Mouse (Mus musculus) midbrain, embryonic 14.5 days (tissue): ENCODE results near the gene Rab37. TPM values are rescaled to one million over a fixed set of nuclear protein-coding genes. Genes with fewer than 3 reads are reported as not detected.
A peak's percentile ranks its signal among the peaks of the same experiment; 100 is the strongest.

Source experiments
- ATAC-seq: fragments of 200-750 bp; cut with Nextera tagmentation; 2 replicates; pipeline ENCODE4 v1.8.0; 2017; ENCODE audit warnings: moderate number of reproducible peaks, moderate library complexity; ENCODE audit not compliant: low FRiP score, low TSS enrichment
- DNase-seq: peaks from one replicate; pipeline ENCODE4 v3.0.0-alpha.2; 2015
- H3K27ac ChIP-seq: fragments of 300-500 bp; sonication (generic); replicated peaks from 2 replicates; pipeline ENCODE4 v1.5.1; 2014; ENCODE audit warnings: mild to moderate bottlenecking, low read depth, low read length, moderate library complexity
- H3K27me3 ChIP-seq: fragments of 300-500 bp; sonication (generic); 2 replicates; pipeline ENCODE4 v1.6.1; 2014; ENCODE audit warnings: low read length, control low read depth, mixed read lengths; ENCODE audit not compliant: control insufficient read depth, insufficient read depth
- H3K36me3 ChIP-seq: fragments of 300-500 bp; sonication (generic); 2 replicates; pipeline ENCODE4 v1.6.1; 2014; ENCODE audit warnings: low read length, control low read depth; ENCODE audit not compliant: control insufficient read depth, insufficient read depth
- H3K4me1 ChIP-seq: fragments of 300-500 bp; sonication (generic); 2 replicates; pipeline ENCODE4 v1.6.1; 2014; ENCODE audit warnings: mild to moderate bottlenecking, antibody characterized with exemption, low read length, control low read depth; ENCODE audit not compliant: control insufficient read depth, insufficient read depth
- H3K4me2 ChIP-seq: fragments of 300-500 bp; sonication (generic); 2 replicates; pipeline ENCODE4 v1.6.1; 2014; ENCODE audit warnings: mild to moderate bottlenecking, low read length, moderate library complexity
- H3K4me3 ChIP-seq: fragments of 300-500 bp; sonication (generic); replicated peaks from 2 replicates; pipeline ENCODE4 v1.5.1; 2014; ENCODE audit warnings: low read depth, low read length
- H3K9ac ChIP-seq: fragments of 300-500 bp; sonication (generic); replicated peaks from 2 replicates; pipeline ENCODE4 v1.6.1; 2014; ENCODE audit warnings: mild to moderate bottlenecking, low read length, moderate library complexity
- H3K9me3 ChIP-seq: fragments of 300-500 bp; sonication (generic); 2 replicates; pipeline ENCODE4 v1.6.1; 2016; ENCODE audit warnings: low read length, control low read depth, mixed read lengths; ENCODE audit not compliant: control insufficient read depth
- WGBS: fragments of 180-500 bp; shearing (Covaris S2); extraction: QIAGEN DNeasy Blood & Tissue Kit; methylation state at CpG from one replicate; pipeline ENCODE4 v1.1.7; 2014; 5-methylcytosine and 5-hydroxymethylcytosine counted together
- polyA plus RNA-seq: library from polyadenylated mRNA; unstranded; fragments of >200 nt; fragmentation: Nextera tagmentation; extraction: Ambion mirVana; gene quantifications from 2 replicates; pipeline ENCODE4 v1.2.1, GENCODE M21; 2014

The Rab37 gene
- polyA plus RNA-seq, 1 experiment from 2014 or later = 0.83 TPM

DNA sequence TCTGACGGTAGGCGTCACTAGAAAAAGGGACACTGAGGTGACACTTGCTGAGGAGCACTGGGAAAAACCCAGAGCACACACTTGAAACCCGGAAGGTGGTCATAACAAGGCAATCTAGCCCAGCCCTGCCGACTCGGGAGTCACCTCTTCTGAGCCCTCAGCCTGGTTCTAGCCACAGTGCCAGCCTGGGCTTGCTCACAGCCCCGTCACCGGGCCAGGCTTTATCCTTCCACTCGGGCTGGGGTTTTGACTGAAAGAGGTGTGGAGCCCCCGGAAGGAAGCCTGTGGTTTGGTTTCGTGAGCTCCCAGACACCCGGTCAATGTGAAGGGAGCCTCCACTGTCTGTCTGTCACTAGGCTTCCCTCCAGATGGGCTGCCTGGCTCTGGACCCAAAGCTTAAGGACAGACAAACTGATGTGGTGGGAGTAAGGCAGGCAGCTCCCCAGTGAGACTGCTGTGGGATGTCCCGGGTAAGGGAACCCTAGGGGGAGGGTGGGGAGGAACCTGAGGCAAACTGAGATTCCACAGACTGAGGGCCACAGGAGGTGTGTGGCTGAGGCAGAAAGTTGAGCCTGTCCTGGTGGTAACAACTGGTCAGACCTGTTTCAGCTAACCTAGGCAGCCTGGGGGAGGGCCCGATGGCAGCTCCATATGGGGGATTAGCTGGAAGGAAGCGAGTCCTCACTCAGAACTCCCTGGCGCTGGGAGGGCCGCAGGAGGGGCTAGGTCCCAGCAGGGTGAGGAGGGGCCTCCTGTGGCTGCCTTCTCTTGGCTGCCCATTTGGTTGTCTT, 82.5 kb downstream of the Rab37 start:
- H3K36me3 ChIP-seq = no peaks in the 10 kb centered on the region
- no peak overlapping the region for H3K4me2 ChIP-seq
- peaks cover 36% of the 10 kb centered on the region for H3K4me1 ChIP-seq
- DNase-seq (no peak), ATAC-seq (no peak)
- no peaks in the 10 kb centered on the region for H3K27me3 ChIP-seq
- H3K9me3 ChIP-seq = no peaks in the 10 kb centered on the region
- no peak overlapping the region; the same call in 1 of the 2 replicates for H3K9ac ChIP-seq
- 12% methylated on average over 16 of the region's 16 CpGs for WGBS
- no peak overlapping the region for H3K4me3 ChIP-seq
- H3K27ac ChIP-seq = no peak overlapping the region

DNA sequence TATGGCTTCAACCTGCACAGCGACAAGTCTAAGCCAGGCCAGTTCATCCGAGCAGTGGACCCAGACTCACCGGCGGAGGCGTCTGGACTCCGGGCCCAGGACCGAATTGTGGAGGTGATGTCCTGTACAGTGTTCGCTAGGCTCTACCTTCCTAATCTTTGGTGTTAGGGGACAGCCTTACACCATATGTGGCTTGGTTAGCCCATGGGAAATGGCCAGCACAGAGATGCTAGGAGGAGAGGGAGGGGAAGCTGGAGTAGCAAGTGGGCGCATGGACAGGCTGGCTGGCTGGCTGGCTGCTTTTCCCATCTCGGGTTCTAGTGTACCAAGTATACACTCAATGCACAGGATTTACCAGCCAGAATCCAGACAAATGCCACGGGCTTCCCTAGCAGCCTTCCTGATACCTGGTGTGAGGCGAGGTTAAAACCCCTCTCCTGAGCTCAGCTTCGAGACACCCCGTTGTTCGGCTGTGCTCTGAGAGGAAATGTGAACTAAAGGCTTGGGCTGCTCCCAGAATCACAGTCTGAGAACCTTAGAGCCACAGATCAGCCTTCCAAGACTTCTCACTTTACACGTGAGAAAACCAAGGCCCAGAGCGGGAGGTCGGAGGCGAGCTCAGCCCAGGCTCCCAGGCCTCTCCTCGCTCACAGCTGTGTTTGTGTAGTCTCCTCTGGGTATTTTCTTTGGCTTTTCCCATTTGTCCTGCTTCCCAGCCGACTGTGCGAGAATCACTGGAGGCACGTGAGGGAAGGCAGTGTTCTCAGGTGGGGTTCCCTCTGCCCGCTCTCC, 85.4 kb downstream of the Rab37 start:
- DNase-seq (no peak), ATAC-seq (no peak)
- H3K27ac ChIP-seq = 0 out of 2 replicates have a peak overlapping the region, but pooled peaks have one; percentile 3
- no peaks in the 10 kb centered on the region for H3K9me3 ChIP-seq
- no peak overlapping the region for H3K9ac ChIP-seq
- no peak overlapping the region for H3K4me3 ChIP-seq
- H3K4me1 ChIP-seq = peaks cover 36% of the 10 kb centered on the region
- 62% methylated on average over 24 of the region's 24 CpGs for WGBS
- H3K27me3 ChIP-seq = no peaks in the 10 kb centered on the region
- no peaks in the 10 kb centered on the region for H3K36me3 ChIP-seq
- no peak overlapping the region for H3K4me2 ChIP-seq

DNA sequence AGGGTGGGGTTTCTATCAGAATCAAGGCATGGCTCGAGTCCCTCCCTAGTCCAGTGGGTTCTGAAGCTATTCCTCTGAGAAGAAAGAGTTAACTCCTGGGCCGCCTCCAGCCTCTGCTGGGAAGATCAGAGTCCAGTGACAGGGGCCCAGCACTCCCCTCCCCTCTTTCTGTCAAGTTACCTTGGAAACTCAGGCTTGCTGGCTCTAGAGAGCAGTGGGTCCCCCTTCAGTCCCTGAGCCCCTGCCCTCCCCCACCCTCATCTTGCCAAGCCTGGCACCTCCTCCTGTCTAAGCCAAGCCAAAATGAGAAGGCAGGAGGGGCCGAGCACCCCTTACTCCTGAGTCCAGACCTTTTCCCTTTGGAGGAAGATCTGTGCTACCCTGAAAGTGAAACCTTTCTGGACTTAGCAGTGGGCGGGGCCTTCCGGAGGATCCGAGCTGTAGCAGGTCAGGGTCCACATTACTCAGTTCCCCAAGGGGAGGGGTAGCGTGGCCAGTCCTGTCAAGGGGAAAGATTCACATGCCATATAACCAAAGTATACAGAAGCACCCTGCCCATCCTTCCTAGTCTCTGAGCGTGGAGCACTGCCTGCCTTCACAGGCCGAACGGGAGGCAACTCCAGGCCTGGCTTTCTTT, 86.4 kb downstream of the Rab37 start:
- ATAC-seq = peak; percentile 49; the same call in 1 of the 2 replicates
- Histone ChIP-seq H3K4me3 (no peak overlapping the region), H3K9ac (no peak overlapping the region), H3K9me3 (no peaks in the 10 kb centered on the region), H3K4me2 (peak overlapping the region; percentile 25; the same call in 1 of the 2 replicates), H3K27me3 (no peaks in the 10 kb centered on the region), H3K36me3 (no peaks in the 10 kb centered on the region), H3K4me1 (peaks cover 30% of the 10 kb centered on the region), H3K27ac (0 out of 2 replicates have a peak overlapping the region, but pooled peaks have one; percentile 37)
- DNase-seq = peak; percentile 76
- 21% methylated on average over 10 of the region's 10 CpGs for WGBS

DNA sequence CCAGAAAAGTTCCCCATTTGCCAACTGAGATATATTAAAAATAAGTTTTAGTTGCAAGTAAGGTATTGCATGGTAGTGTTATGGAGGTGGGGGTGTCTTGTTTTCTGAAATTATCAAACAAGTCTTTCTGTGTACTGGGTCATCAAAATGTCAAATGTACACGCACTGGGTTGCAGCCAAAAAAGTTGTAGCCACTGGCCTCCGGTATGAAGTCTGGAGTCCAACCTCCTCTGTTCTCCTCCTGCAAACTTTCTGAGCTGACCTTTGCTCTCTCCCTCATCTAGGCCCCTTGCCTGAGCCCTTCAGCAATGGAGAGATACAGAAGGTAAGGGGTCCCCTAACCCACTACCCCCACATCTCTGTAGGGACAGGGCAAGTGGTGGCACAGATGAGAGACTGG, 87.5 kb downstream of the Rab37 start:
- Histone ChIP-seq H3K4me2 (no peak overlapping the region), H3K27me3 (no peaks in the 10 kb centered on the region), H3K9me3 (no peaks in the 10 kb centered on the region), H3K27ac (no peak overlapping the region), H3K4me3 (no peak overlapping the region), H3K9ac (no peak overlapping the region), H3K4me1 (peaks cover 21% of the 10 kb centered on the region; the same call in 1 of the 2 replicates), H3K36me3 (no peaks in the 10 kb centered on the region)
- WGBS = 96% methylated on average over 2 of the region's 2 CpGs
- no peak for DNase-seq
- no peak for ATAC-seq

DNA sequence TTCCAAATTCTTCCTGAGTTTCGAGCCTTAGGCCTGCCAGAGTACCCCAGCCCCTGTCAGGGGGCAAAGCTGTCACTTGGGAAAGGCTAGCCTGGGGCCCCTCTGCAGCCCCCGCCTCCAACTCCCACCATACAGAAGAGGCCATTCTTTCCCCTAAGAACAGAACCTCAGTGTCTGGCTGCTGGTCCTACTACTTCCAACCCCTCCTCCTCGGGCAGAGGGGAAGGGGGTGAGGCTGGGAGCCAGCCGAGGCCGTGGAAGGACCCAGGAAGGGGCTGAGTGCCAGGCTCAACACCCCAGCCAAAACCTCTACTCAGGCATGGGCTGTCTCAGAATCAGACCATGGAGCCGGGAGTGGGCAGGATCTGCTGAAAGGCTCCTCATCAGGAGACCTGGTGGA, 88.0 kb downstream of the Rab37 start:
- H3K9me3 ChIP-seq = no peaks in the 10 kb centered on the region
- no peaks in the 10 kb centered on the region for H3K27me3 ChIP-seq
- ATAC-seq = no peak
- H3K4me1 ChIP-seq = peaks cover 19% of the 10 kb centered on the region; the same call in 1 of the 2 replicates
- no peak overlapping the region for H3K27ac ChIP-seq
- no peak for DNase-seq
- no peaks in the 10 kb centered on the region for H3K36me3 ChIP-seq
- no peak overlapping the region for H3K9ac ChIP-seq
- H3K4me3 ChIP-seq = no peak overlapping the region
- 74% methylated on average over 6 of the region's 6 CpGs for WGBS
- H3K4me2 ChIP-seq = no peak overlapping the region

DNA sequence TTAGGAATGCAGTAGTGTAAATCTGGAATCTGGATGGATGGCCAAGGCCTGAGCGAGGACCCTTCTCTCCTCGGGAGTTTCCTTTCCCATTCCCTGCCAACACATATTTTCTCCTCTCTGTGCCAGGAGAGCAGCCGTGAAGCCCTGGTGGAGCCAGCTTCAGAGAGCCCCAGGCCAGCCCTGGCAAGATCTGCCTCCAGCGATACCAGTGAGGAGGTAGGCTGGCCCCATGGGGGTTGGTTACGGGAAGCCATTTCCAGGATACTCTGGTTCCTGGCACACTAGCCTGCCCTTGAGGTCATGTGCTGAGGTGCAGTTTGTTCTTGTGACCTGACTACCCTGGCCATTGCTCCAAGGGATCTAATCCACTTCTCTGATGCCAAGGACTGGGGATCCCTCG, 88.7 kb downstream of the Rab37 start:
- H3K27ac ChIP-seq = no peak overlapping the region
- H3K9me3 ChIP-seq = no peaks in the 10 kb centered on the region
- H3K27me3 ChIP-seq = no peaks in the 10 kb centered on the region
- H3K4me2 ChIP-seq = no peak overlapping the region
- no peak overlapping the region for H3K9ac ChIP-seq
- ATAC-seq (no peak), DNase-seq (no peak)
- no peaks in the 10 kb centered on the region for H3K36me3 ChIP-seq
- 84% methylated on average over 6 of the region's 6 CpGs for WGBS
- H3K4me1 ChIP-seq = peaks cover 16% of the 10 kb centered on the region; the same call in 1 of the 2 replicates
- H3K4me3 ChIP-seq = no peak overlapping the region

DNA sequence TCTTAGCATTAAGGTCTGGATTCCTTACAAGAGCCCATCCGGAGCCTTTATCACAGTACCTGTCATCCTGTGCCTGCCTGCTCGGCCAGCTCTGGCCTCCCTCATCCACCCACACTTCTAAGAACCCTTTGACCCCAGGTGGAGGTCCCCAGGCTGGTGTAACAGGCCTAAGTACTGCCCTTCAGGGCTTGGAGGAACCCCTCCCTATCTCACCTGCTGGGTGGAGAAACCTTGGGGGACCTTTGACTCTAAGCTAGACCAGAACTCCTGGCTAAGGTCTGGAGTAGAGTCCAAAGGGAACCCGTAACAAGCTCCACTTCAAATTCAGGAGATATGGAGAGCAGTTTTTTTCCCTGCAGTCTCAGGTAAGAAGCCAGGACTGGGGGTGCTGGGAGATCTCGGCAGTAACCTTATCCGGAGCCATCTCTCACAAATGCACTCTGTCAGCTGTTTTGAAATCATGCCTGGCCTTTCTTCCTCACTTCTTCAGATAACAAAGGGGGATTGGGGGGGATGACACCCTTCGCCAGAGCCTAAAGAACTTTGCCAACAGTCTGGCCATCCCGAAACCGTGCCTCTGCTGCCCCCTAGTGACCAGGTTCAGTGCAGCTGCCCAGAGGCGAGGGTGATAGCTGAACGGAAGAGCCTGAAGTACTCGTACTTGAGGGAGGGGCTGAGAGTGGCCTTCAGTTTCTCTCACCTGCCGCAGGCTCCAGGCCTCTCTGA, 90.8 kb downstream of the Rab37 start:
- WGBS = 18% methylated on average over 12 of the region's 12 CpGs
- no peaks in the 10 kb centered on the region for H3K9me3 ChIP-seq
- peaks cover 18% of the 10 kb centered on the region; the same call in 1 of the 2 replicates for H3K4me1 ChIP-seq
- peak; percentile 87 for DNase-seq
- H3K27ac ChIP-seq = no peak overlapping the region
- ATAC-seq = no peak
- no peaks in the 10 kb centered on the region for H3K36me3 ChIP-seq
- H3K27me3 ChIP-seq = no peaks in the 10 kb centered on the region
- H3K4me2 ChIP-seq = no peak overlapping the region
- H3K4me3 ChIP-seq = no peak overlapping the region
- no peak overlapping the region for H3K9ac ChIP-seq

DNA sequence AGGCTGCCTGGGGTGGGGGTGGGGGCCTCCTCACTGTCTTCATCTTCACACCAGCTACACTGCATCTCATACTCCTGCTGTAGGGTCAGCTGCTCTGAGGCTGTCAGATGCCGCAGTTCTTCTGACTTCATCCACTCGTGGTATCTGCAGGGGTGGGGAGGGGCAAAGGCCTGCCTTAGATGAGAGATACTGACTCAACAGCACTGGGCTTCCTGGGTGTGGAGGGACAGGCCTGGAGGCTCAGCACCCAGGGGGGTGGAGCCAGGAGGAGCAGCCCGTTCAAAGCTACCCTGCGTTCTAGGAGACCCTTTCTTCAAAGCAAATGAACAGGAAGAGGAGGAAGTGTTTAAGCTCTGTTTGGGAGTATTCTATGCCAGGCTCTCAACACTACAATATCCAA, 93.7 kb downstream of the Rab37 start:
- H3K4me3 ChIP-seq = no peak overlapping the region
- ATAC-seq (no peak), DNase-seq (no peak)
- H3K4me2 ChIP-seq = no peak overlapping the region
- no peaks in the 10 kb centered on the region for H3K27me3 ChIP-seq
- 54% methylated on average over 4 of the region's 4 CpGs for WGBS
- peaks cover 16% of the 10 kb centered on the region for H3K4me1 ChIP-seq
- H3K27ac ChIP-seq = no peak overlapping the region
- H3K9me3 ChIP-seq = no peaks in the 10 kb centered on the region
- no peak overlapping the region for H3K9ac ChIP-seq
- H3K36me3 ChIP-seq = no peaks in the 10 kb centered on the region
